ENCODE assay signal across 15 mouse cellular contexts in genomic region chr1:92086277-92086813, GRCm38 (mm10).
DNase-seq lines count a peak whose midpoint lies in the region; ATAC-seq and TF ChIP-seq lines count a peak whose summit lies in the region.
"Had no signal": no experiment of that assay in that cellular context is flagged by ENCODE, and none has a peak within 500 bp of the region (broad histone marks: within the 10 kb centered on the region; RNA-seq: fewer than 3 reads in every experiment).

No protein-coding gene starts in this region.

- H3K27ac ChIP-seq in heart, embryonic 12.5 days (ENCODE audit: poor library complexity, severe bottlenecking): 0 out of 2 replicates have a peak overlapping the region, but pooled peaks have one; percentile 6

- ATAC-seq in heart, embryonic 12.5 days (ENCODE audit: insufficient number of reproducible peaks, low FRiP score): no peak

- no peaks in the 10 kb centered on the region for H3K9me3 ChIP-seq in heart, embryonic 12.5 days (replicated peaks)

- 41% methylated on average over 1 of the region's 1 CpGs for WGBS in heart, embryonic 12.5 days

- H3K9ac ChIP-seq in heart, embryonic 12.5 days: no peak overlapping the region

- no peak for DNase-seq in heart, postnatal 36 days
- DNase-seq in lung, postnatal 36 days: peak; percentile 33
- no peak for DNase-seq in lung, postnatal 4 days
- peak; percentile 12 for DNase-seq in embryo, embryonic 9.5 days (ENCODE audit: extremely low spot score)
- DNase-seq in cerebellum, adult 11 months: no peak
- DNase-seq in right cerebral cortex, adult 18-20 months: no peak
- DNase-seq: cerebellum, adult 9-10 months; gastrocnemius, postnatal 25 days; heart, postnatal 4 days; kidney, postnatal 36 days; lung, adult 2 months; thymus, postnatal 4 days had no signal

- no peak overlapping the region for H3ac ChIP-seq in myocyte (ENCODE audit: control insufficient read depth, insufficient read length)

- no peaks in the 10 kb centered on the region for H3K27me3 ChIP-seq in heart, embryonic 12.5 days (replicated peaks)
- no peaks in the 10 kb centered on the region for H3K27me3 ChIP-seq in myocyte (ENCODE audit: control insufficient read depth, insufficient read depth, insufficient read length)

- H3K4me3 ChIP-seq in heart, embryonic 12.5 days: no peak overlapping the region
- H3K4me3 ChIP-seq in myocyte: no peak overlapping the region
- H3K4me3 ChIP-seq: erythroblast, embryonic 14.5 days had no signal

- peaks cover 88% of the 10 kb centered on the region for H3K79me2 ChIP-seq in myocyte (ENCODE audit: control insufficient read depth, insufficient read depth)

- no peak overlapping the region for H3K4me2 ChIP-seq in heart, embryonic 12.5 days
- H3K4me2 ChIP-seq in myocyte (ENCODE audit: low read depth): peak overlapping the region; percentile 20

- peaks cover 63% of the 10 kb centered on the region for H3K4me1 ChIP-seq in heart, embryonic 12.5 days (replicated peaks)

- intact Hi-C loops in heart, postnatal 36 days (cut with DNase I): no loop called here

- H3K36me3 ChIP-seq in heart, embryonic 12.5 days: no peaks in the 10 kb centered on the region
- H3K36me3 ChIP-seq in myocyte (ENCODE audit: control insufficient read depth, insufficient read depth): no peaks in the 10 kb centered on the region

- no peak for TF ChIP-seq POLR2A in myocyte (IDR thresholded peaks at IDR 0.05; ENCODE audit: insufficient read length, low read depth)

TF ChIP-seq in myocyte, 11 proteins besides CTCF, POLR2A, EP300 and RAD21:
- TF ChIP-seq TCF3 (IDR thresholded peaks at IDR 0.05; ENCODE audit: insufficient read length, low read depth) (no peak), USF1 (IDR thresholded peaks at IDR 0.05; ENCODE audit: low read depth) (no peak), TCF12 (IDR thresholded peaks at IDR 0.05; ENCODE audit: insufficient read depth, poor library complexity, severe bottlenecking) (no peak), MYOG (IDR thresholded peaks at IDR 0.05; ENCODE audit: control insufficient read depth in 1 of 3, insufficient read depth in 1 of 3, insufficient read length in 2 of 3, low read depth in 2 of 3) (no peak), MAX (IDR thresholded peaks at IDR 0.05; ENCODE audit: low read depth) (no peak), MYOD1 (IDR thresholded peaks at IDR 0.05; ENCODE audit: control insufficient read depth in 1 of 3, insufficient read length in 2 of 3, low read depth in 2 of 3) (no peak), SRF (IDR thresholded peaks at IDR 0.05; ENCODE audit: control insufficient read depth, insufficient read length, low read depth) (no peak), POLR2AphosphoS2 (IDR thresholded peaks at IDR 0.05; ENCODE audit: insufficient read length, low read depth) (no peak), REST (IDR thresholded peaks at IDR 0.05; ENCODE audit: insufficient read depth, insufficient read length) (no peak), CEBPB (IDR thresholded peaks at IDR 0.05; ENCODE audit: insufficient read depth, poor library complexity, severe bottlenecking) (no peak), E2F4 (IDR thresholded peaks at IDR 0.05; ENCODE audit: insufficient read depth) (no peak)

Comparison
In these comparisons a context has a peak if more than half of its experiments do, and no peak if none do; other contexts are left out.
1. DNase-seq: peak in lung, postnatal 36 days (single experiment) and embryo, embryonic 9.5 days (single experiment); none in heart, postnatal 36 days (0 of 2), lung, postnatal 4 days (0 of 2), cerebellum, adult 11 months (single experiment) and right cerebral cortex, adult 18-20 months (single experiment).